Mouse (Mus musculus) CH12.LX (cell line): ENCODE data around the gene Ppp2ca. TPM values are rescaled to one million over a fixed set of nuclear protein-coding genes. Genes with fewer than 3 reads are reported as not detected.

Experiments used
- DNase-seq: peaks from one replicate; pipeline ENCODE4 v3.0.0-alpha.2; 2013; ENCODE audit errors: extremely low read depth
- H3K27ac ChIP-seq: 2 replicates; pipeline ENCODE4 v1.5.1; 2012; ENCODE audit warnings: low read depth, mild to moderate bottlenecking, control low read depth, moderate library complexity; ENCODE audit not compliant: insufficient read depth
- H3K27me3 ChIP-seq: replicated peaks from 2 replicates; pipeline ENCODE3; 2012; ENCODE audit warnings: inconsistent platforms
- H3K36me3 ChIP-seq, 2 experiments: replicated peaks in 1 of 2; 2 replicates each; pipeline versions ENCODE3 to v1.6.1; 2012; ENCODE audit warnings: inconsistent platforms in 1 of 2, low read length in 1 of 2, mild to moderate bottlenecking in 1 of 2, mixed read lengths in 1 of 2, moderate library complexity in 1 of 2; ENCODE audit not compliant: control insufficient read depth in 1 of 2, insufficient read depth in 1 of 2
- H3K4me1 ChIP-seq, 2 experiments: 2 replicates each; pipeline ENCODE4 v1.6.1; 2012; ENCODE audit warnings: inconsistent platforms in 1 of 2, moderate library complexity in 1 of 2; ENCODE audit not compliant: insufficient read depth in 2 of 2, control insufficient read depth in 1 of 2
- H3K4me2 ChIP-seq: 2 replicates; pipeline ENCODE4 v1.6.1; 2012; ENCODE audit warnings: low read depth, mild to moderate bottlenecking, control low read depth; ENCODE audit not compliant: poor library complexity, insufficient read depth, severe bottlenecking
- H3K4me3 ChIP-seq, 3 experiments: fragments of 150-350 bp in 1 of 3; sonication (generic) in 1 of 3; replicated peaks in 1 of 3; 2 replicates each; pipeline versions ENCODE3 to v1.5.1; 2011 to 2012; ENCODE audit warnings: low read depth in 2 of 3, low read length in 2 of 3, mild to moderate bottlenecking in 2 of 3, moderate library complexity in 2 of 3, control low read depth in 1 of 3, improper control_type of control experiment in 1 of 3, inconsistent platforms in 1 of 3, mixed read lengths in 1 of 3; ENCODE audit not compliant: poor library complexity in 1 of 3
- H3K79me2 ChIP-seq: replicated peaks from 2 replicates; pipeline ENCODE4 v1.6.1; 2012; ENCODE audit warnings: mild to moderate bottlenecking, moderate library complexity; ENCODE audit not compliant: control insufficient read depth, poor library complexity, insufficient read depth, severe bottlenecking; ENCODE audit errors: extremely low read depth
- H3K9ac ChIP-seq: 2 replicates; pipeline ENCODE4 v1.6.1; 2012; ENCODE audit warnings: low read depth, mild to moderate bottlenecking, control low read depth, moderate library complexity; ENCODE audit not compliant: insufficient read depth
- H3K9me3 ChIP-seq: replicated peaks from 2 replicates; pipeline ENCODE3; 2012; ENCODE audit warnings: low read length, inconsistent platforms, mixed read lengths
- JUND ChIP-seq: conservative IDR thresholded peaks from 2 replicates; pipeline ENCODE4 v1.6.1; 2011; ENCODE audit warnings: low read depth, low read length, improper control_type of control experiment
- KAT2A ChIP-seq: IDR thresholded peaks from 2 replicates; pipeline ENCODE4 v1.6.1; 2012; ENCODE audit warnings: low read length, improper control_type of control experiment, inconsistent platforms; ENCODE audit not compliant: insufficient replicate concordance
- MAFK ChIP-seq: IDR thresholded peaks from 2 replicates; pipeline ENCODE4 v1.6.1; 2011; ENCODE audit warnings: low read length, improper control_type of control experiment; ENCODE audit not compliant: insufficient replicate concordance
- MAZ ChIP-seq: IDR thresholded peaks from 2 replicates; pipeline ENCODE4 v1.6.1; 2012; ENCODE audit warnings: low read depth, mild to moderate bottlenecking, inconsistent platforms, low read length, improper control_type of control experiment, moderate library complexity
- NRF1 ChIP-seq: IDR thresholded peaks from 2 replicates; pipeline ENCODE4 v1.6.1; 2014; ENCODE audit warnings: low read depth, mild to moderate bottlenecking, inconsistent platforms, low read length, improper control_type of control experiment, moderate library complexity
- POLR2AphosphoS2 ChIP-seq: IDR thresholded peaks from 2 replicates; pipeline ENCODE4 v1.6.1; 2011; ENCODE audit warnings: low read depth, low read length, improper control_type of control experiment
- RAD21 ChIP-seq: IDR thresholded peaks from 2 replicates; pipeline ENCODE4 v1.6.1; 2011; ENCODE audit warnings: low read depth, mild to moderate bottlenecking, low read length, improper control_type of control experiment, moderate library complexity
- RCOR1 ChIP-seq: conservative IDR thresholded peaks from 2 replicates; pipeline ENCODE4 v1.6.1; 2012; ENCODE audit warnings: low read depth, mild to moderate bottlenecking, inconsistent platforms, low read length, improper control_type of control experiment
- USF2 ChIP-seq: conservative IDR thresholded peaks from 2 replicates; pipeline ENCODE4 v1.6.1; 2011; ENCODE audit warnings: low read depth, low read length, improper control_type of control experiment
- ZC3H11A ChIP-seq: IDR thresholded peaks from 2 replicates; pipeline ENCODE4 v1.6.1; 2012; ENCODE audit warnings: low read depth, mild to moderate bottlenecking, inconsistent platforms, low read length, improper control_type of control experiment
- dilution Hi-C: fragments of 300-500 bp; cut with MboI; formaldehyde crosslinking; loops from 2 replicates; pipeline ENCODE4 v1.14.3; 2020; ENCODE audit warnings: low sequenced_read_pairs; ENCODE audit not compliant: extremely low pct_unique_long_range_greater_than_20kb, extremely low pct_ligation_motif_present
- in situ Hi-C: fragments of 300-500 bp; cut with MboI; formaldehyde crosslinking; loops from 3 replicates; pipeline ENCODE4 v1.14.3; 2019; ENCODE audit warnings: low sequenced_read_pairs, low pct_ligation_motif_present, low pct_unique_long_range_greater_than_20kb, mixed read lengths
- polyA plus RNA-seq: library from polyadenylated mRNA; unstranded; fragments of >175 nt; gene quantifications from 2 replicates; pipeline ENCODE4 v1.2.1, GENCODE M21; 2012; ENCODE audit warnings: low read depth; ENCODE audit not compliant: insufficient read length
- total RNA-seq, 2 experiments: library from RNA; depleted of rRNA; stranded (reverse); fragments of 300-350 nt in 1 of 2; fragments of >200 nt in 1 of 2; gene quantifications; 2 replicates each; pipeline ENCODE4 v1.2.3; 2012 to 2014

The Ppp2ca gene
- total and polyA plus RNA-seq, 3 experiments = 85.5 to 185 (median 177) TPM

GRCm38 (mm10) chr11:52168461-52168860 is 70.0 kb downstream of the Ppp2ca start:
- TF ChIP-seq JUND (no peak), RAD21 (no peak), MAZ (no peak), USF2 (no peak), MAFK (no peak), RCOR1 (no peak), POLR2AphosphoS2 (no peak), NRF1 (no peak), KAT2A (no peak), ZC3H11A (no peak)
- no peak overlapping the region for H3K27ac ChIP-seq
- DNase-seq = peak; percentile 5
- no peaks in the 10 kb centered on the region for H3K9me3 ChIP-seq
- in situ Hi-C loops (no loop called here), dilution Hi-C loops (no loop called here)
- peaks cover 17% of the 10 kb centered on the region for H3K27me3 ChIP-seq
- no peak overlapping the region for H3K9ac ChIP-seq
- no peaks in the 10 kb centered on the region for H3K36me3 ChIP-seq
- H3K79me2 ChIP-seq = no peaks in the 10 kb centered on the region
- peaks cover 0 to 4% of the 10 kb centered on the region in 2 experiments; a peak in 1 of 4 replicates for H3K4me1 ChIP-seq
- peak overlapping the region; percentile 92 for H3K4me2 ChIP-seq
- peak overlapping the region in 2 of 3 experiments; percentile 29 to 56 for H3K4me3 ChIP-seq

Other genes starting within 250 kb of the Ppp2ca start
- 51.4 and 58.2 TPM in 2 replicates for gene Jade2, start 241.0 kb upstream of the Ppp2ca start, total RNA-seq (2012; rRNA removed)
- 21.9 and 25.6 TPM in 2 replicates for gene Jade2, start 241.0 kb upstream of the Ppp2ca start, total RNA-seq (2014; rRNA removed)
- 50.3 and 60.1 TPM in 2 replicates for gene Jade2, start 241.0 kb upstream of the Ppp2ca start, polyA plus RNA-seq
- 170 and 172 TPM in 2 replicates for gene Cdkn2aipnl, start 131.0 kb upstream of the Ppp2ca start, total RNA-seq (2012; rRNA removed)
- 256 and 271 TPM in 2 replicates for gene Cdkn2aipnl, start 131.0 kb upstream of the Ppp2ca start, total RNA-seq (2014; rRNA removed)
- gene Cdkn2aipnl, start 131.0 kb upstream of the Ppp2ca start, polyA plus RNA-seq = 200 and 219 TPM in 2 replicates
- 70.5 and 76.7 TPM in 2 replicates for gene Ube2b, start 97.9 kb upstream of the Ppp2ca start, total RNA-seq (2012; rRNA removed)
- gene Ube2b, start 97.9 kb upstream of the Ppp2ca start, total RNA-seq (2014; rRNA removed) = 230 and 250 TPM in 2 replicates
- 226 and 278 TPM in 2 replicates for gene Ube2b, start 97.9 kb upstream of the Ppp2ca start, polyA plus RNA-seq
- 4.3 and 4.4 TPM in 2 replicates for gene Cdkl3, start 94.5 kb upstream of the Ppp2ca start, total RNA-seq (2012; rRNA removed)
- gene Cdkl3, start 94.5 kb upstream of the Ppp2ca start, total RNA-seq (2014; rRNA removed) = 8.2 and 9.7 TPM in 2 replicates
- gene Cdkl3, start 94.5 kb upstream of the Ppp2ca start, polyA plus RNA-seq = 7.3 and 8.0 TPM in 2 replicates
- not detected in 2 replicates for gene Olfr1373, start 46.8 kb downstream of the Ppp2ca start, total RNA-seq (2012; rRNA removed)
- gene Olfr1373, start 46.8 kb downstream of the Ppp2ca start, total RNA-seq (2014; rRNA removed) = not detected in 2 replicates
- gene Olfr1373, start 46.8 kb downstream of the Ppp2ca start, polyA plus RNA-seq = not detected in 2 replicates
- gene Olfr1371, start 115.3 kb downstream of the Ppp2ca start, total RNA-seq (2012; rRNA removed) = not detected in 2 replicates
- not detected in 2 replicates for gene Olfr1371, start 115.3 kb downstream of the Ppp2ca start, total RNA-seq (2014; rRNA removed)
- not detected in 2 replicates for gene Olfr1371, start 115.3 kb downstream of the Ppp2ca start, polyA plus RNA-seq
- gene Skp1a, start 133.3 kb downstream of the Ppp2ca start, total RNA-seq (2012; rRNA removed) = 169 and 248 TPM in 2 replicates
- gene Skp1a, start 133.3 kb downstream of the Ppp2ca start, total RNA-seq (2014; rRNA removed) = 371 and 466 TPM in 2 replicates
- gene Skp1a, start 133.3 kb downstream of the Ppp2ca start, polyA plus RNA-seq = 209 and 278 TPM in 2 replicates
- 0.46 and 0.55 TPM in 2 replicates for gene Tcf7, start 184.3 kb downstream of the Ppp2ca start, total RNA-seq (2012; rRNA removed)
- 0.77 and 0.85 TPM in 2 replicates for gene Tcf7, start 184.3 kb downstream of the Ppp2ca start, total RNA-seq (2014; rRNA removed)
- 4.4 and 5.5 TPM in 2 replicates for gene Tcf7, start 184.3 kb downstream of the Ppp2ca start, polyA plus RNA-seq